Mouse (Mus musculus) brain, adult 2 months (tissue): ENCODE measurements around the gene Nanos2.
A peak's percentile ranks its signal among the peaks of the same experiment; 100 is the strongest.

Source experiments
- DNase-seq: peaks from one replicate; pipeline ENCODE4 v3.0.0; 2011; ENCODE audit warnings: low read depth, low spot score

The Nanos2 gene

DNA sequence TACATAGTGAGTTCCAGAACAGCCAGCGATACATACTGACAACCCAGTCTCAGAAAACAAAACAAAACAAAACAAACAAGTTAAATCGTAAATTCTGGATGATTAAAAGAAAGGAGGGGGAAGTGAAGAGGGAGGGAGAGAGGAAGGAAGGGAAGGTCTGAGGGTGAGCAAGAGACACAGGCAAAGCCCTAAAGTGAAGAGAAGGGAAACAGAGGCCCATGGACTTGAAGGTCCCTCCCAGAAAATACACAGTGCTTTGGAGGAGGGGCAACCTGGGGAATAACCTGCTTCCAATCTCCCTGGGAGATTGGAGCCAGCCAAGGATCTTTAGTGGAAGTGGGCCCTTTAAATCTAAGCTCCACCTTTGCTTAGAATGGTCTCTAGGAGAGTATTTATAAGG lies at the start of gene Nanos2:
Nanos2 (plus strand) TSS at position 301 of the 400 bp plus-strand sequence.
- no peak for DNase-seq

DNA sequence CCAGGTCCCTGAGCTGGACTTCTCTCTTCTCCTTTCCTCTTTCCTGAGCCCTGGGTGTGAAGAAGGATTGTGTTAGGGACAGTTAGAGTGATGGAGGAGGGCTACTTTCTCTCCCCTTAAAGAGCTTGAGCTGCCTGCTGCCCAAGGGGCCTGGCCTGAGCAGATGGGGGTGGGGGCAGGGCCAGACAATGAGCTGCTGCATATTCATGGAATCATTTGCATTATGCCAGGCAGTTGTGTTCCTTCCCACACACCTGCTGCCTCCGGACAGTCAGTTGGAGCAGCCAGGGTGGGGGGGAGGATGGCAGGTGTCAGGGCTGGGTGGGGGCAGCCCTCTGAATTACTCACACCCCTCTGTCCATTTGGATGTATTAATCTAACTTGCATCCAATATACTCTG lies 44.8 kb upstream of the Nanos2 start:
- DNase-seq = peak; percentile 78

DNA sequence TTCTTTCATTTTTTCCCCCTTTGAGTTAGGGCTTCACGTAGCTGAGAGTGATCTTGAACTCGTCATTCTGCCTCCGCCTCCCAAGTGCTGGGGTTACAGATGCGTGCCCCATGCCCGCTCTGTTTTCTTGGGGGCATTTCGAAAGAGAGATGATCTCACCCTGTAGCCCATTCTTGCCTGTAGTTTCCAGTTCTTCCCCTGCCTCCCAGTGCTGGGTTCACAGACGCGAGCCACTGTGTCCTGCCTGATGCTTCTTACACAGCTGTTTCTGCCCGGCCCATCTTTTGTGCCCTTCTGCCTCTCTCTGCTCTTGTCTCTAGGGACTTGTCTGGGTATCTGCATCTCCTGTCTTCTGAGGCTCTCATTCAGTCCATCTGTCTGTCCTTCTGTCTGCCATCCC lies 44.4 kb upstream of the Nanos2 start:
- DNase-seq = no peak

DNA sequence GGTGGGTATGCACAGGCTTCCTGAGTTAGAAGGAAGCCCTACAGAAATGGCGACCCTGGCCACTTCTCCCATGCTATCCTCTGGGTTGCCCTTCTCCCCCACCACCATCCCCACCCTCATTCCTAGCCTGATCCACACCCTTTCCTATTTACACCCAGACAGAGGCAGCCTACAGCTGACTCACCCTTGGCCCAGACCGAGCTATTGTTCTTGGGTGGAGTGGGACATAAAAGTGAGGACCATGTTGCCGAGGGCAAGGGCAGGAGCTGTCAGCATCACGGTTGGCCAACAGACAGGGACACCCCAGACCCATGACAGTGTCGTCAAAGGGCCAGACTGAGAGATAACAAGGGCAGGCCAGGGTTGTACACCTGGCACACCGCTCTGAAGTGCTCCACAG lies 39.0 kb upstream of the Nanos2 start:
- no peak for DNase-seq

DNA sequence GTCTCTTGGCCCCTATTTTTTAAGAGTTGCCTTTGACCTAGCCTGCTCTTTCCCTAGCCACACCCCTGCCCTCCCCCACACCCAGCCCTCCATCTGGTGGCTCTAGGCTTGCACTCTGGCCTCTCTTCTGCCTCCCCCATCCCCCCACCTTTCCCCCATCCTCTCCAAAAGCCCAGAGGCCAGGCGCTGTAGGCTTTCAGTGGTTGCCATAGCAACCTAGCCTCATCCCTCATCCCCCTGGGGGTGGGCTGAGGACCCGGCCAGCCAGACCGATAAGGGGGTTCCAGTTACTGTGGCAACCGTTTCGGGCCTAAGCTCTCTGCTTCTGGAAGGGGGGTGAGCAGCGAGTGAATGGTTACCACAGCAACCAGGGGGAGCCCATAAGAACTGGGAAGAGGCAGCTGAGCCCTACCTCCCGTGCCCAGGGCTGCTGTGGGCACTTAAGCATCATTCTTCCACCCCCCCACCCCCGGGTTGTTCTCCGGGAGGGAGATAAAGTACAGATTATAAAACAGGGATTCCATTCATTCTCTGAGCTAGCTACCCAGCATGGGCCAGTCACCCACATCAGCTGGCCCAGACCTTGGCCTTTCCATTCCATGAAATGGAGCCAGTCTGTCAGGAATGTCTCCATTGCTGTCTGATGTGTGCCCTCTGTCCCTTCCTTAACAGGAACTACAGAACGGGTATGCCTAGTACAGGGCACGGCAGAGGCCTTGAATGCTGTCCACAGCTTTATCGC lies 37.2 kb upstream of the Nanos2 start:
- DNase-seq = peak; percentile 86

DNA sequence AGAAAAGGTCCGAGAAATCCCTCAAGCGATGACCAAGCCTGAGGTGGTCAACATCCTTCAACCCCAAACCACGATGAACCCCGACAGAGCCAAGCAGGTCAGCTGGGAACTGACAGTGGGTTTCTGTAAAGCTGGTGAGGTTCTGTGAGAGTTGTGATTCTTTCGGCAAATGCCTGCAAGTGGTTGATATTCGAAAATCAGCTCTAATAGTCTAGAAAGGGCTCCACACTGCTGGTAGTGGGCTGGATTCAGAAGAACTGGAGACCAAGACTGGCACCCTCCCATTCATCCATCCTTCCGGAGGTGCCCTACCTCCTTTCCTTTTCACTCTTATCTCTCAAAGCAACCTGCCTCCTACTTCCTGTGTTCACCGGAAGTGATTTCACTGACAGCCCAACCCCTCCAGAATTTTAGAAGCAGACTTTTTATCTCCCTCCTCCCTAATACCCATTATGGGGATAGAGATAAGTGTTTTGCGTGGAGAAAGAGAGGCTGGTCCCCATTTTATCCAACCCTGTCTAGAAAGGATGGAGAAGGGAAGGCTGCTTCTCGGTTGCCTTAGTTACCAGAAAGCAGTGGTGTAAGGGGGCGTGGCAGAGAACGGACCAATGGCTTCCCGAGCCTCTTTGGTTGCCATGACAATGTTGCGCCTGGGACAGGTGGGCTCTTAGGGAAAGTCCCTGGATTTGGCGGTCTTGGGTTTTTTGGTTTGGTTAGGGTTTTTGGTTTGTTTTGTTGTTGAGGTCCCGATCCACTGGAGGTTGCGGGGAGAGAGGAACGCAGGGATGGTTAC lies 36.5 kb upstream of the Nanos2 start:
- DNase-seq = peak; percentile 69

DNA sequence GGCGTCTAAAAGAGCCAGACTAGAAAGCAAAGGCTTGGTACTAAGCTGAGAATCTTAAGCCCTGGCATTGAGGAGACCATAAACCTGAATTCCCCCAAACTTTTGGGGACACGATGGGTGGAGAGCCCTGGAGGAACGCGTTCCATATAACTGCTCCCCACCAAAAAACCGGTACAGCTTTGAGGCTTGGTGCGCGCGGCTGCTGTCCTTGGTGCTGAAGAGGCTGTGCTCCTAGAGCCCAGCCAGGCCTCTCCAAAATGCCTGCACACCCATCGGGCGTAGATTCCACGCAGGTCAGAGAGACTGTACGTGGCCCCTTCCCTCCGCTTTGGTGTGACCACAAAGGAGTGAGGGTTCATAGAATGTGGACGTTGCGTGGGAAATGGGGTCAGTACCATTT lies 35.8 kb upstream of the Nanos2 start:
- no peak for DNase-seq

DNA sequence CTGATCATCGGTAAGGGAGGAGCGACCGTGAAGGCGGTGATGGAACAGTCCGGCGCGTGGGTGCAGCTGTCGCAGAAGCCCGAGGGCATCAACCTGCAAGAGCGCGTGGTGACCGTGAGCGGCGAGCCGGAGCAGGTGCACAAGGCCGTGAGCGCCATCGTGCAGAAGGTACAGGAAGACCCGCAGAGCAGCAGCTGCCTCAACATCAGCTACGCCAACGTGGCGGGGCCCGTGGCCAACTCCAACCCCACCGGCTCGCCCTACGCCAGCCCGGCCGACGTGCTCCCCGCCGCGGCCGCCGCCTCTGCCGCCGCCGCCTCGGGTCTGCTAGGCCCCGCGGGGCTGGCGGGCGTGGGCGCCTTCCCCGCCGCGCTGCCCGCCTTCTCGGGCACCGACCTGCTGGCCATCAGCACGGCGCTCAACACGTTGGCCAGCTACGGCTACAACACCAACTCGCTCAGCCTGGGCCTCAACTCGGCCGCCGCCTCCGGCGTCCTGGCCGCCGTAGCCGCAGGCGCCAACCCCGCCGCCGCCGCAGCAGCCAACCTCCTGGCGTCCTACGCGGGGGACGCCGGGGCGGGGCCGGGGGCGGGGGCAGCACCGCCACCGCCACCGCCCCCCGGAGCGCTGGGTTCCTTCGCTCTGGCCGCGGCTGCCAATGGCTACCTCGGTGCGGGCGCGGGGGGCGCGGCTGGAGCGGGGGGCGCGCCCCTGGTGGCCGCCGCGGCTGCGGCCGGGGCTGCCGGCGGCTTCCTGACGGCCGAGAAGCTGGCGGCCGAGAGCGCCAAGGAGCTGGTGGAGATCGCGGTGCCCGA lies 29.4 kb upstream of the Nanos2 start:
- peak; percentile 87 for DNase-seq

DNA sequence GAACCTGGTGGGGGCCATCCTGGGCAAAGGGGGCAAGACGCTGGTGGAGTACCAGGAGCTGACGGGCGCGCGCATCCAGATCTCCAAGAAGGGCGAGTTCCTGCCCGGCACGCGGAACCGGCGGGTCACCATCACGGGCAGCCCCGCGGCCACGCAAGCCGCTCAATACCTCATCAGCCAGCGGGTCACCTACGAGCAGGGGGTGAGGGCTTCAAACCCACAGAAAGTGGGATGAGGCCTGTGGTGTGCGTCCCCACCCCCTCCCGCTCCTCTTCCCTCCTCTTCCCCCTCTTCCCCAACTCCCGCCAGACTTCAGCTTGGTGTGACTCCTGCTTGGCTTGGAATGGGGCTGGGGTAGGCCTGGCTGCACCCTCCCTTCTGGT lies 28.8 kb upstream of the Nanos2 start:
- no peak for DNase-seq

DNA sequence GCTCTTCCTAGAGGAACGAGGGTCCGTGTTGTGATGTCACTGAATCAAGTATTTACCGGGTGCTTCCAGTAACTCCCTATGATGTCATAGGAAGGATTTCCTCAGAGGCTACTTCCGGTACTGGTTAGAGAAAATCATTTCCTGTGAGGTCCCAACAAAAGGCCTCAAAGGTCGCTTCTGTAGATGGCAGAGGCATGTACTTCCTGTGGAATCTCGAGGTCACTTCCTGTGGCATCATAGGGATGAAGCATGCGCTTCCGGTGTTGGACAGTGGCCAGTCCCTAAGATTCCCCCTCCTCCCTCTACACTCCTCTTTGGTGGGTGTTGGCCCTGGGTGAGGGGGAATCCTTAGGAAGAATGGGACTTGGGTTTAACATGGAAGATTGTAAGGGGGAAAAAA lies 27.8 kb upstream of the Nanos2 start:
- DNase-seq = no peak

DNA sequence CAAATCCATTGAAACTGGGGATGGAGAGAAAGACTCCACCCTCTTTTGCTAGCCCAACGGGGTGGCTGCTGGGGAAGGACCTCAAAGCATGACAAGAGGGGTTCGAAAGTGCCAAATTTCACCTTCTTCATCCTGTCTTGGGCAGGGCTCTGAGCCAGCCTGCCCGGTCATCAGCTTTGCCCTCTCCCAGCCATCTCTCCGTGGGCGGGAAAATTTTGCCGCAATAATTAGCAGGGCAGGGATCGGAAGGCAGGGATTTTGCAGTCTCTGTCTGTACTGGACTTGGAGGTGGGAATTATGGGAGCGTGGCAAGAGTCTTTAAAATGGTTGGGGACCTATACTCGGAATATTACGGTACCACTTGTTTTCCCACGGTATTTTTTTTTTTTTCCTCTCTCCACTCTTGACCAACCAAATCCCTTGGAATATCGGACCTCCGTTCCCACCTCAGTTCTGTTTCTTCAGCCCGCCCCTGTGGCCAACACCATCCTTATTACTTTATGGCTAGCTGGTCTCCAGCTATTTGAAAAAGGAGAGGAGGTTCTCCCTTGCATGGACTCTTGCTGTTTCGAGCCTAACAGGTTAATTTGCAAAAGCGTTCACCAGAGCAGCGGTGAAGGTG lies 24.9 kb upstream of the Nanos2 start:
- no peak for DNase-seq

DNA sequence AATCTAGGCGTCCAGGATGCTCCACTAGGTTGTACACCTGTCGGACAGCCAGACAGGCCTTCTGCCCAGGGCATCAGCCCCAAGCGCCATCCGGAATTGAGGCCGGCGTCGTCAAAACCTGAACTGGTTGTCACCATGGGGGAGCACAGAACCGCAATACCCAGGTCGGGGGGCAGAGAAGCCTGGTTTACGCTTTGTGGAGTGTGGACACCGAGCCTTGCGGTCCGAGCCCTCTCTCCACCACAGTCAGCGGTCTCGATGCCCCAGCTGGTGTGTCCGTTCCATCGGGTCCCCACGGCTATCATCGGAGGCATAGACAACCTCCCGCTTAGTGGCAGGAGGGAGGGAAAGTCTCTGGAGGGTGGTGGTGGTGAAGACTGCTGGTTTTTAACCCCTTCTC lies 24.4 kb upstream of the Nanos2 start:
- DNase-seq = no peak

DNA sequence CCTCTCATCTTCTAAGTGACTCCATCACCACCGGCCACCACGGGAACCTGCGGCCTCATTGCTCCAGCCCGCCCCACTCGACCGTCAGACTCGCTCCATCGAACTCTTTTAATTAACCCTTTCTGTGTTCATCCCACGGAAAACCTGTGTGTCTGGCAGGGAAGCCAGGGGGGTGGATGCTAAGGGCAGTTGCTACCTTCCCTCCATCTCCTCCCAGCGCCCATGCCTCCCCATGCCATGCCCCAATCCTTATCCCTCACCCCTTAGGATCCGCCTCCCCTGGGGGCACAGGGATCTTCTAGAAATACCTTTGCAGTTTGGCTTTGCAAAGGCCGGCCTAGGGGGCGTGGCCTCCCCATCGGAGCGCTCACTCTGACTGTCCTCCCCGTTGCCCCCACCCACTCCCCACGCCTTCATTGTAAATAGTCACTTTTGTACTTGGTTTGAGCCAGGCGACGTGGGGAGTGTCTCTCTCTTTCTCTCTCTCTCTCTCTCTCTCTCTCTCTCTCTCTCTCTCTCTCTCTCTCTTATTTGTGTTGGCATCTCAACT lies 23.8 kb upstream of the Nanos2 start:
- DNase-seq = no peak

DNA sequence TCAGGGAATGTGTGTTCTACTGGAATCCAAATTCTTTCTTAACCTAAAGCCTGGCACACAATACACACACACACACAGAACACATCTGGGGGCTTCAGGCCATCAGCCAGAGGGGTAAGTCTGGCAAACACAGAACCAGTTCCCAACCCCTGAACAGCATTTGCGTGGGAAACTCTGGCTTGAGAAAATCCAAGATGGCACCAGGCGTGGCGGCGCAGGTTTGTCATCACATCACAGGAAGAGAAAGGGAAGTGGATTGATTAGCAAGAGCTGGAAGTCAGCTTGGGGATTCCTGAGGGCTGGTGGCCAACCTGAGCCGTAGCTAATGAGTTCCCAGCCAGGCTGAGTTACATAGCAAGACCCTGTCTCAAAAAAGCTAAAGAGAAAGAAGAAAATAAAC lies 21.9 kb upstream of the Nanos2 start:
- no peak for DNase-seq

DNA sequence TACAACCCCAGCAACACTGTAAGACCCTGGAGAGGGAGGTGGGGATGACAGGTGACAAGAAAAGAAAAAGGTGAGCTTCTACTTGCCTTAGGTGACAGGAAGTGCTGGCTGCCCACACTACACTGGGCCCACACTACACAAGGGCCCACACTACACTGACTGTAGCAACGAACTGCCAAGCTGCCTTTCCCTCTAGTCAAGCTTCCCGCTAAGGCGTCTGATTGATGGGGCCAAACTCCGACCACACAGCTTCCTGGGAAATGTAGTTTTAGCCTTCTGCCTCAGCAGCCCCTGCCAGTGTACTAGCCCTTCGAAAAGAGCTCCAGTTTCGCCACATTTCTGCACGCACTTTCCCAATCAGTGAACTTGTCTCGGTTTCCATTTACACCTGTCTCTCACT lies 19.6 kb upstream of the Nanos2 start:
- DNase-seq = no peak

DNA sequence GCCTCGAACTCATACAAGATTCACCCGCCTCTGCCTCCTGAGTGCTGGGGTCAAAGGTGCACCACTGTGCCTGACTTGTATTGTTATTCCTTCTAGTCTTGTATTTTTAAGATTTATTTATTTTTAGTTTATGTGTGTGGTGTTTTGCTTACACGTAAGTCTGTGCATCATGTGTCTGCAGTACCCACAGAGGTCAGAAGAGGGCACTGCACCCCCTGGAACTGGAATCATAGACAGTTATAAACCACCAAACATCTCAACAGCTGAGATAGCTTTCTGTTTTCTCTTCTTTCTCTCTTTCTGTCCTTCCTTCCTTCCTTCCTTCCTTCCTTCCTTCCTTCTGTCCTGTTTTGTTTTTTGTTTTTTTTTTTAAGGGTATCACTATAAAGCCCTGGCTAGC lies 16.2 kb upstream of the Nanos2 start:
- DNase-seq = no peak

DNA sequence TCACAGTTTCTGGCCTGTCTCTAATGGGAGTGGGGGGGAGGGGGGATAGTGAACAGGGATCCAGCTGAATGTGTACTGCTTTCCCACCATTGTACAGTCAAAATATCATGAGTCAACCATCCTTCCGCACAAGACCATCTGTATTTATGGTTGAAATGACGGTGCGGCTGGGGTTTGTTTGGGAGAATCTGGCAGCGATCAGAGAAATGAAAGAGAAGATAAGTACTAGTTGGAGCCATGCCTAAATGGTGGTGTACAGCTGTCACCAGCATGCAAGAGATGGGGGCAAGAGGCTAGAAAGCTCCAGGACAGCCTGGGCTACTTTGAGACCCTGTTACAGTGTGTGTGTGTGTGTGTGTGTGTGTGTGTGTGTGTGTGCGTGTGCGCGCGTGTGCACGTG lies 8.8 kb upstream of the Nanos2 start:
- peak; percentile 75 for DNase-seq

DNA sequence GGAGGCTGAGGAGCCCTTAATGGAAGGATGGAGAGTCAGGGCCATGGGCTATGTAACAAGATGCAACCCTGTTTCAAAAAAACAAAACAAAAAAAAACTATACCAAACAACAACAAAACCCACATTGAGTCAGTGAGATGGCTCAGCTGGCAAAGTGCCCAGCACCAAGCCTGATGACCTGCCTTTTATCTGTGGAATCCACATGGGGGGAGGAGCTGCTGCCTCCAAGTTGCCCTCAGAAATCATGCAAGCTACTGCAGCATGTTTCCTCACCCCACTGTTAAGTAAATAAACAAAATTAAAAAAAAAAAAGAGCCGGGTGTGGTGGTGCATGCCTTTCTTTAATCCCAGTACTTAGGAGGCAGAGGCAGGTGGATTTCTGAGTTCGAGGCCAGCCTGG lies 697 bp upstream of the Nanos2 start:
- DNase-seq = no peak

DNA sequence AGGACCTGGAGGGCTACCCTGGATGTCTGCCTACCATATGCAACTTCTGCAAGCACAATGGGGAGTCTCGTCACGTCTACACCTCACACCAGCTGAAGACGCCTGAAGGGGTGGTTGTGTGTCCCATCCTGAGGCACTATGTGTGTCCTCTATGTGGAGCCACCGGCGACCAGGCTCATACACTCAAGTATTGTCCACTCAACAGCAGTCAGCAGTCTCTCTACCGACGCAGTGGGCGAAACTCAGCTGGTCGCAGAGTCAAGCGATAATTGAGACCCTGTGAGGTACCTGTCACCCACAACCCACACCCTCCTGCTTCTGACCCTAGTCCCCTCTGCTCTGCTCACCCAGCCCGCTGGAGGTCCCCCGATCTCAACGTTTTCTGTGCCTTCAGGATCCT lies 547 bp downstream of the Nanos2 start:
- DNase-seq = no peak

DNA sequence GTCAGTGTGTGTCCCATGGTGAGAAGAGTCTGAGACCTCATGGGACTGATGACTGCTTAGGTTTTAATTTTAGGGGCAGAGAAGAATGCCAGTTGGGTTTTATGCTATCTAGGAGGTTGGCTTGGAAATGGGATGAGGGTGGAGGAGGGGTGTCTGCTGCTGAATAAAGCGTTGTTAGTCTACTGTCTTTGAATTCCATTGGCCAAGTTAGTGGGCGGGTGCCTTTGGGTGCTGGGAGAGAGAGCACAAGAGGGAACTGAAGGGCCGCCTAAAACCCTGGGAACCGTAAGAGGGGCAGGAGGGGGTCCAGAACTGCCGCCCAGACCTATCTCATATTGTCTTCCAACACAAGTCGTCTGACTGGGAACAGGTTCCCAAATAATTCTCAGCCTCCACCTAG lies 1.6 kb downstream of the Nanos2 start:
- no peak for DNase-seq

DNA sequence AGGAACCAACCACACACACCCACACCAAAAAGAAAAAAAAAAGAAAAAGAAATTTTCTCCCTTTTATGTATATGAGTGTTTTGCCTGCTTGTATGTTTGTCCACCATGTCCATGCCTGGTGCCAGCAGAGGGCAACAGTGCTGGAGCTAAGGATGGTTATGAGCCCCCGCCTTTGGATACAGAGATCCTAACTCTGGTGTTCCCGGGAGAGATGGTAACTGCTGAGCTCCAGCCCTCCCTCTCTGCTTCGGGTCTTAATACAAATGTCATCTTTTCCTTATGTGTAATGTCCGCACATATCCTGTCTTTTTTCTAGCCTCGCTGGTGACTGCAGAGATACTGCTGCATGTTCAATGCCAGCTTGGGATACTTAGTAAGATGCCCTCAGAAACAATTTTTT lies 2.8 kb downstream of the Nanos2 start:
- peak; percentile 83 for DNase-seq
